Comparison of ENCODE assay signal across 8 mouse cellular contexts in the genomic region with DNA sequence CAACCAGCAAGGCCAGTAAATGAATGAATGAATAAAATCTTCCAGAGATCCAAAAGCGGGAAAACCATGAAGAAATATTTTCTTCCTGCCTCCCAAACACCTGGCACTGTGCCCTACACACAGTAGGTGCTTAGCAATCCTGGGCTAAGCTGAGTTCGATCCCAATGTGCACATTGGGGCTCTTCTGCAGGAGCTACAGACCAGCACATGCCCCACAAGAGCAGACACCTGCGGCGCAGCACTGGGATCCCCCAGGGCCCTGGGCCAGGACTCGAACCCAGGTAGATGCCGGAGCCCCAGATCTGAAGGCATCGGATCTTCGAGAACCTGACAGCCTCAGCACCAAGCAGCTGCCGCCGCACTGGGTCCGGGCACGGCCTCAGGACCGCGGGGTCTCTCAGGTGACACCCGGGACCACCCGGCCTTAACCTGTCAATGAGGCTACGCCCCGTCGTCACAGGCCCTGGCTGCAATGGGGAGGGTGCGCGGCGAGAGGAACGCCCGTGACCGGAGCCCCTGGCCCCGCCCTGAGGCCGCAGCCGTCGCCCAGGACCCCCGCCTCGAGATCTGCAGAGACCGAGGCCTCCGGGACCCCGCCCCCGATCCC. TPM values are rescaled to one million over a fixed set of nuclear protein-coding genes. Genes with fewer than 3 reads are reported as not detected.
A peak's percentile ranks its signal among the peaks of the same experiment; 100 is the strongest.
DNase-seq lines count a peak whose midpoint lies in the region; ATAC-seq and TF ChIP-seq lines count a peak whose summit lies in the region.
"Had no signal": no experiment of that assay in that cellular context is flagged by ENCODE, and none has a peak within 500 bp of the region (broad histone marks: within the 10 kb centered on the region; RNA-seq: fewer than 3 reads in every experiment).

No protein-coding gene starts in this region.

- no peaks in the 10 kb centered on the region for H3K27me3 ChIP-seq in lung, embryonic 14.5 days (ENCODE audit: insufficient read depth, low read length)
- no peaks in the 10 kb centered on the region for H3K27me3 ChIP-seq in embryonic facial prominence, embryonic 15.5 days
- H3K27me3 ChIP-seq in intestine, postnatal 0 days (replicated peaks; ENCODE audit: control insufficient read depth, insufficient read depth, low read length) = no peaks in the 10 kb centered on the region

- H3K4me1 ChIP-seq in lung, embryonic 14.5 days (ENCODE audit: insufficient read depth) = peaks cover 11% of the 10 kb centered on the region; the same call in 1 of the 2 replicates
- peaks cover 14% of the 10 kb centered on the region for H3K4me1 ChIP-seq in embryonic facial prominence, embryonic 15.5 days
- no peaks in the 10 kb centered on the region for H3K4me1 ChIP-seq in intestine, postnatal 0 days (replicated peaks; ENCODE audit: control insufficient read depth, insufficient read depth, low read length)
- H3K4me1 ChIP-seq in olfactory bulb, adult 2 months (ENCODE audit: control insufficient read depth, insufficient read depth, low read length) = peaks cover 7% of the 10 kb centered on the region; the same call in 1 of the 2 replicates

- peak overlapping the region; percentile 72 for H3K9ac ChIP-seq in lung, embryonic 14.5 days
- peak overlapping the region; percentile 82 for H3K9ac ChIP-seq in embryonic facial prominence, embryonic 15.5 days
- peak overlapping the region; percentile 68 for H3K9ac ChIP-seq in intestine, postnatal 0 days (ENCODE audit: low read depth, low read length)

- H3K4me3 ChIP-seq in lung, embryonic 14.5 days (ENCODE audit: low read depth, low read length) = peak overlapping the region; percentile 81
- H3K4me3 ChIP-seq in embryonic facial prominence, embryonic 15.5 days (replicated peaks) = peak overlapping the region; percentile 86
- H3K4me3 ChIP-seq in intestine, postnatal 0 days (ENCODE audit: low read depth, low read length) = peak overlapping the region; percentile 87
- peak overlapping the region; percentile 82 for H3K4me3 ChIP-seq in olfactory bulb, adult 2 months (ENCODE audit: insufficient read depth, low read depth, low read length)

- H3K4me2 ChIP-seq in lung, embryonic 14.5 days = peak overlapping the region; percentile 68
- H3K4me2 ChIP-seq in embryonic facial prominence, embryonic 15.5 days (replicated peaks) = peak overlapping the region; percentile 83
- H3K4me2 ChIP-seq in intestine, postnatal 0 days (replicated peaks; ENCODE audit: low read depth) = peak overlapping the region; percentile 86

- 1% methylated on average over 35 of the region's 35 CpGs for WGBS in lung, embryonic 14.5 days
- 2% methylated on average over 31 of the region's 35 CpGs for WGBS in embryonic facial prominence, embryonic 15.5 days
- 2% methylated on average over 30 of the region's 35 CpGs for WGBS in intestine, postnatal 0 days
- under 1% methylated on average over 34 of the region's 35 CpGs for WGBS in olfactory bulb, adult 2 months

- peaks cover 27% of the 10 kb centered on the region for H3K36me3 ChIP-seq in lung, embryonic 14.5 days (ENCODE audit: insufficient read depth)
- peaks cover 23% of the 10 kb centered on the region for H3K36me3 ChIP-seq in embryonic facial prominence, embryonic 15.5 days
- peaks cover 24% of the 10 kb centered on the region for H3K36me3 ChIP-seq in intestine, postnatal 0 days (ENCODE audit: control insufficient read depth, insufficient read depth)

- TF ChIP-seq CTCF in lung, embryonic 14.5 days (IDR thresholded peaks at IDR 0.05; ENCODE audit: low read depth) = no peak
- no peak for TF ChIP-seq CTCF in intestine, postnatal 0 days (IDR thresholded peaks at IDR 0.05; ENCODE audit: low read depth)
- no peak for TF ChIP-seq CTCF in olfactory bulb, adult 2 months (IDR thresholded peaks at IDR 0.05; ENCODE audit: insufficient read depth, low read depth, low read length)

- no peaks in the 10 kb centered on the region for H3K9me3 ChIP-seq in lung, embryonic 14.5 days (ENCODE audit: low read depth, low read length)
- no peaks in the 10 kb centered on the region for H3K9me3 ChIP-seq in embryonic facial prominence, embryonic 15.5 days (replicated peaks)
- H3K9me3 ChIP-seq in intestine, postnatal 0 days (ENCODE audit: control insufficient read depth) = no peaks in the 10 kb centered on the region

- TF ChIP-seq POLR2A in olfactory bulb, adult 2 months (IDR thresholded peaks at IDR 0.05; ENCODE audit: insufficient read depth, low read depth, low read length) = no peak

- H3K27ac ChIP-seq in lung, embryonic 14.5 days (ENCODE audit: low read depth) = peak overlapping the region; percentile 71
- H3K27ac ChIP-seq in embryonic facial prominence, embryonic 15.5 days (replicated peaks) = peak overlapping the region; percentile 82
- no peak overlapping the region; the same call in 1 of the 2 replicates for H3K27ac ChIP-seq in intestine, postnatal 0 days (ENCODE audit: low read depth, low read length)
- no peak overlapping the region for H3K27ac ChIP-seq in olfactory bulb, adult 2 months (ENCODE audit: insufficient read depth, low read depth, low read length)

- ATAC-seq in lung, embryonic 14.5 days (ENCODE audit: insufficient read depth) = peak; percentile 78
- peak; percentile 71; the same call in 1 of the 2 replicates for ATAC-seq in embryonic facial prominence, embryonic 15.5 days (ENCODE audit: insufficient number of reproducible peaks, low FRiP score, low TSS enrichment, low read depth)
- peak; percentile 67 for ATAC-seq in intestine, postnatal 0 days

- peak; percentile 7 for DNase-seq in lung, embryonic 14.5 days
- no peak for DNase-seq in lung, adult 18-20 months
- no peak for DNase-seq in layer of hippocampus, postnatal 14 days (ENCODE audit: low spot score in 2 of 2)
- no peak for DNase-seq in ovary, postnatal 36 days (ENCODE audit: low spot score)

RNA-seq across cellular contexts. Expression of a gene that starts 0.4 kb away (rescaled TPM):
- 11.5 and 13.6 TPM in 2 replicates for polyA plus RNA-seq in lung, embryonic 14.5 days (2014; fragmentation: Nextera tagmentation; extraction: Ambion mirVana)
- 27.4 and 31.7 TPM in 2 replicates for polyA plus RNA-seq in embryonic facial prominence, embryonic 15.5 days (2015; fragmentation: Nextera tagmentation; extraction: Ambion mirVana)
- 26.3 and 26.7 TPM in 2 replicates for polyA plus RNA-seq in intestine, postnatal 0 days (2015; fragmentation: Nextera tagmentation; extraction: Ambion mirVana)
- not detected in 2 replicates for polyA plus RNA-seq in olfactory bulb, adult 2 months (2012; ENCODE audit: insufficient read depth, insufficient read length, low replicate concordance, missing spikeins)
- total RNA-seq in layer of hippocampus, postnatal 14 days (2021) = 100 to 1,000 TPM; 163 to 164 TPM

RNA-seq across cellular contexts. Expression of a gene that starts 8.5 kb away (rescaled TPM):
- 6.8 and 7.2 TPM in 2 replicates for polyA plus RNA-seq in lung, embryonic 14.5 days (2014; fragmentation: Nextera tagmentation; extraction: Ambion mirVana)
- 8.3 and 8.8 TPM in 2 replicates for polyA plus RNA-seq in embryonic facial prominence, embryonic 15.5 days (2015; fragmentation: Nextera tagmentation; extraction: Ambion mirVana)
- 27.8 and 29.1 TPM in 2 replicates for polyA plus RNA-seq in intestine, postnatal 0 days (2015; fragmentation: Nextera tagmentation; extraction: Ambion mirVana)
- not detected in 2 replicates for polyA plus RNA-seq in olfactory bulb, adult 2 months (2012; ENCODE audit: insufficient read depth, insufficient read length, low replicate concordance, missing spikeins)
- 1 to 10 TPM; 3.0 to 4.0 TPM for total RNA-seq in layer of hippocampus, postnatal 14 days (2021)
- total RNA-seq: common myeloid progenitor, adult 5-6 weeks had no signal

RNA-seq across cellular contexts. Expression of a gene that starts 14.7 kb away (rescaled TPM):
- polyA plus RNA-seq in lung, embryonic 14.5 days (2014; fragmentation: Nextera tagmentation; extraction: Ambion mirVana) = 0.16 and 0.19 TPM in 2 replicates
- 0.21 and 0.41 TPM in 2 replicates for polyA plus RNA-seq in embryonic facial prominence, embryonic 15.5 days (2015; fragmentation: Nextera tagmentation; extraction: Ambion mirVana)
- polyA plus RNA-seq in intestine, postnatal 0 days (2015; fragmentation: Nextera tagmentation; extraction: Ambion mirVana) = 52.7 and 56.7 TPM in 2 replicates
- not detected in 2 replicates for polyA plus RNA-seq in olfactory bulb, adult 2 months (2012; ENCODE audit: insufficient read depth, insufficient read length, low replicate concordance, missing spikeins)
- not detected for total RNA-seq in layer of hippocampus, postnatal 14 days (2021)

RNA-seq across cellular contexts. Expression of a gene that starts 35.4 kb away (rescaled TPM):
- polyA plus RNA-seq in lung, embryonic 14.5 days (2014; fragmentation: Nextera tagmentation; extraction: Ambion mirVana) = 48.3 and 56.9 TPM in 2 replicates
- 45.5 and 57.2 TPM in 2 replicates for polyA plus RNA-seq in embryonic facial prominence, embryonic 15.5 days (2015; fragmentation: Nextera tagmentation; extraction: Ambion mirVana)
- 11.7 and 15.0 TPM in 2 replicates for polyA plus RNA-seq in intestine, postnatal 0 days (2015; fragmentation: Nextera tagmentation; extraction: Ambion mirVana)
- polyA plus RNA-seq in olfactory bulb, adult 2 months (2012; ENCODE audit: insufficient read depth, insufficient read length, low replicate concordance, missing spikeins) = not detected in 2 replicates
- 10 to 100 TPM; 10.0 to 15.8 TPM for total RNA-seq in layer of hippocampus, postnatal 14 days (2021)
- total RNA-seq: common myeloid progenitor, adult 5-6 weeks had no signal

Comparison
In these comparisons a context has a peak if more than half of its experiments do, and no peak if none do; other contexts are left out.
1. H3K27ac ChIP-seq: peak in lung, embryonic 14.5 days (single experiment) and embryonic facial prominence, embryonic 15.5 days (single experiment); none in intestine, postnatal 0 days (single experiment) and olfactory bulb, adult 2 months (single experiment).
2. RNA of a gene that starts 14.7 kb away (polyA plus RNA-seq): 52.7 to 56.7 TPM in intestine, postnatal 0 days; 0.21 to 0.41 TPM in embryonic facial prominence, embryonic 15.5 days, 0.16 to 0.19 TPM in lung, embryonic 14.5 days and not detected in olfactory bulb, adult 2 months; every median in the first group is over 10 times any median in the second.
3. Peak in every context shown above with its lines, with median percentiles within 50 percentile points of each other: ATAC-seq, H3K4me2 ChIP-seq, H3K4me3 ChIP-seq and H3K9ac ChIP-seq.